7 mouse cellular contexts compared by ENCODE assay signal in genomic region chr9:41328959-41329358, GRCm38 (mm10).
DNase-seq lines count a peak whose midpoint lies in the region; ATAC-seq lines count a peak whose summit lies in the region.

No protein-coding gene starts in this region.

- H3K27me3 ChIP-seq in kidney, embryonic 16.5 days (ENCODE audit: insufficient read depth, low read length), result no peaks in the 10 kb centered on the region
- H3K27me3 ChIP-seq in forebrain, embryonic 11.5 days (ENCODE audit: control insufficient read depth, insufficient read depth, low read length), result no peaks in the 10 kb centered on the region
- no peaks in the 10 kb centered on the region for H3K27me3 ChIP-seq in limb, embryonic 10.5 days (ENCODE audit: low read depth, poor library complexity, severe bottlenecking)
- H3K27me3 ChIP-seq in neural tube, embryonic 15.5 days (replicated peaks), result no peaks in the 10 kb centered on the region

- H3K9ac ChIP-seq in kidney, embryonic 16.5 days (replicated peaks; ENCODE audit: low read length), result no peak overlapping the region
- no peak overlapping the region for H3K9ac ChIP-seq in forebrain, embryonic 11.5 days (ENCODE audit: low read length)
- H3K9ac ChIP-seq in neural tube, embryonic 15.5 days (replicated peaks), result no peak overlapping the region

- H3K36me3 ChIP-seq in kidney, embryonic 16.5 days (ENCODE audit: insufficient read depth, low read length), result no peaks in the 10 kb centered on the region
- H3K36me3 ChIP-seq in forebrain, embryonic 11.5 days (ENCODE audit: control insufficient read depth, insufficient read depth, low read length), result no peaks in the 10 kb centered on the region
- H3K36me3 ChIP-seq in limb, embryonic 10.5 days, result peaks cover 8% of the 10 kb centered on the region; the same call in 1 of the 2 replicates
- no peaks in the 10 kb centered on the region for H3K36me3 ChIP-seq in neural tube, embryonic 15.5 days

- no peak for ATAC-seq in kidney, embryonic 16.5 days (ENCODE audit: low FRiP score, low TSS enrichment)
- ATAC-seq in forebrain, embryonic 11.5 days (replicated peaks; ENCODE audit: low FRiP score), result no peak
- ATAC-seq in neural tube, embryonic 15.5 days (ENCODE audit: low FRiP score), result no peak

- H3K4me1 ChIP-seq in kidney, embryonic 16.5 days (ENCODE audit: insufficient read depth, low read length), result peaks cover 22% of the 10 kb centered on the region
- peaks cover 11% of the 10 kb centered on the region for H3K4me1 ChIP-seq in forebrain, embryonic 11.5 days (replicated peaks; ENCODE audit: control insufficient read depth, insufficient read depth, low read length)
- peaks cover 43% of the 10 kb centered on the region for H3K4me1 ChIP-seq in limb, embryonic 10.5 days
- peaks cover 31% of the 10 kb centered on the region for H3K4me1 ChIP-seq in neural tube, embryonic 15.5 days

- no peak overlapping the region for H3K4me3 ChIP-seq in kidney, embryonic 16.5 days (ENCODE audit: low read length)
- H3K4me3 ChIP-seq in forebrain, embryonic 11.5 days (ENCODE audit: low read depth, low read length), result peak overlapping the region; percentile 6; the same call in 1 of the 2 replicates
- H3K4me3 ChIP-seq in limb, embryonic 10.5 days, result peak overlapping the region; percentile 32
- H3K4me3 ChIP-seq in neural tube, embryonic 15.5 days (replicated peaks), result peak overlapping the region; percentile 5

- H3K9me3 ChIP-seq in kidney, embryonic 16.5 days (ENCODE audit: low read length), result no peaks in the 10 kb centered on the region
- H3K9me3 ChIP-seq in forebrain, embryonic 11.5 days (ENCODE audit: control insufficient read depth, low read length), result no peaks in the 10 kb centered on the region
- no peaks in the 10 kb centered on the region for H3K9me3 ChIP-seq in limb, embryonic 10.5 days (replicated peaks)
- no peaks in the 10 kb centered on the region for H3K9me3 ChIP-seq in neural tube, embryonic 15.5 days (replicated peaks)

- DNase-seq in kidney, adult 8-10 months, result no peak
- DNase-seq in forebrain, embryonic 11.5 days (ENCODE audit: low spot score), result no peak
- DNase-seq in limb, embryonic 10.5 days (ENCODE audit: low spot score), result no peak
- no peak for DNase-seq in cerebellum, postnatal 25 days
- DNase-seq in embryo, embryonic 9.5 days (ENCODE audit: extremely low spot score), result no peak

- 90% methylated on average over 1 of the region's 1 CpGs for WGBS in kidney, embryonic 16.5 days
- 98% methylated on average over 1 of the region's 1 CpGs for whole genome bisulfite sequencing in forebrain, embryonic 11.5 days
- 92% methylated on average over 1 of the region's 1 CpGs for WGBS in limb, embryonic 10.5 days
- WGBS in neural tube, embryonic 15.5 days, result 88% methylated on average over 1 of the region's 1 CpGs

- no peak overlapping the region for H3K27ac ChIP-seq in kidney, embryonic 16.5 days (ENCODE audit: low read length)
- H3K27ac ChIP-seq in forebrain, embryonic 11.5 days (ENCODE audit: low read depth, low read length), result no peak overlapping the region
- peak overlapping the region; percentile 79 for H3K27ac ChIP-seq in limb, embryonic 10.5 days
- H3K27ac ChIP-seq in neural tube, embryonic 15.5 days (replicated peaks), result peak overlapping the region; percentile 68

- peak overlapping the region; percentile 34 for H3K4me2 ChIP-seq in kidney, embryonic 16.5 days (replicated peaks; ENCODE audit: low read depth, low read length)
- peak overlapping the region; percentile 32; the same call in 1 of the 2 replicates for H3K4me2 ChIP-seq in forebrain, embryonic 11.5 days (ENCODE audit: low read depth, low read length, severe bottlenecking)
- H3K4me2 ChIP-seq in neural tube, embryonic 15.5 days, result peak overlapping the region; percentile 41

Comparison
In these comparisons a context has a peak if more than half of its experiments do, and no peak if none do; other contexts are left out.
1. H3K27ac ChIP-seq: peak in limb, embryonic 10.5 days (single experiment) and neural tube, embryonic 15.5 days (single experiment); none in kidney, embryonic 16.5 days (single experiment) and forebrain, embryonic 11.5 days (single experiment).
2. Peak in every context shown above with its lines, with median percentiles within 50 percentile points of each other: H3K4me2 ChIP-seq.